Mouse (Mus musculus) ES-E14 (cell line): ENCODE measurements at regions not wholly inside any gene's neighbourhood (a gene's known extent, or its start where the extent isn't known, plus 50 kb on each side); places are given as distances from the start of the nearest gene placed in this dataset.

Experiments
- DNase-seq: peaks from one replicate; pipeline ENCODE4 v3.0.0-alpha.2; 2013; ENCODE audit warnings: low read depth, low spot score
- H3K27ac ChIP-seq: 2 replicates; pipeline ENCODE4 v1.5.1; 2012; ENCODE audit warnings: low read depth, mild to moderate bottlenecking, low read length, moderate library complexity, mixed read lengths; ENCODE audit not compliant: poor library complexity, insufficient read depth, severe bottlenecking
- H3K36me3 ChIP-seq: 2 replicates; pipeline ENCODE4 v1.6.1; 2012; ENCODE audit warnings: mild to moderate bottlenecking, low read length, moderate library complexity, mixed read lengths; ENCODE audit not compliant: control insufficient read depth, poor library complexity, insufficient read depth, severe bottlenecking
- H3K4me1 ChIP-seq, 2 experiments: fragments of 150-350 bp in 1 of 2; sonication (generic) in 1 of 2; 2 replicates each; pipeline ENCODE4 v1.6.1; 2012; ENCODE audit warnings: low read length in 2 of 2, mild to moderate bottlenecking in 1 of 2, mixed read lengths in 1 of 2; ENCODE audit not compliant: control insufficient read depth in 2 of 2, insufficient read depth in 2 of 2, poor library complexity in 1 of 2
- H3K4me3 ChIP-seq, 2 experiments: fragments of 150-350 bp in 1 of 2; sonication (generic) in 1 of 2; 2 replicates each; pipeline ENCODE4 v1.5.1; 2012; ENCODE audit warnings: low read length in 2 of 2, low read depth in 1 of 2, mild to moderate bottlenecking in 1 of 2, mixed read lengths in 1 of 2; ENCODE audit not compliant: insufficient read depth in 1 of 2, poor library complexity in 1 of 2, severe bottlenecking in 1 of 2
- H3K9ac ChIP-seq: 2 replicates; pipeline ENCODE4 v1.6.1; 2012; ENCODE audit warnings: low read depth, mild to moderate bottlenecking, low read length, mixed read lengths; ENCODE audit not compliant: poor library complexity, insufficient read depth, severe bottlenecking
- H3K9me3 ChIP-seq: fragments of 150-350 bp; sonication (generic); 2 replicates; pipeline ENCODE4 v1.6.1; 2012; ENCODE audit warnings: low read depth, mild to moderate bottlenecking, low read length; ENCODE audit not compliant: control insufficient read depth, insufficient read depth
- CHD2 ChIP-seq: IDR thresholded peaks from 2 replicates; pipeline ENCODE4 v1.6.1; 2014; ENCODE audit warnings: mild to moderate bottlenecking, low read depth, low read length, inconsistent platforms
- HCFC1 ChIP-seq: IDR thresholded peaks from 2 replicates; pipeline ENCODE4 v1.6.1; 2012; ENCODE audit warnings: low read length, inconsistent platforms, borderline replicate concordance; ENCODE audit not compliant: insufficient read depth
- MAFK ChIP-seq: IDR thresholded peaks from 2 replicates; pipeline ENCODE4 v1.6.1; 2014; ENCODE audit warnings: mild to moderate bottlenecking, low read depth, low read length, inconsistent platforms; ENCODE audit not compliant: insufficient read depth
- ZC3H11A ChIP-seq: IDR thresholded peaks from 2 replicates; pipeline ENCODE4 v1.6.1; 2012; ENCODE audit warnings: low read depth, mild to moderate bottlenecking, inconsistent platforms, low read length, borderline replicate concordance
- ZNF384 ChIP-seq: IDR thresholded peaks from 2 replicates; pipeline ENCODE4 v1.6.1; 2012; ENCODE audit warnings: low read depth, low read length, inconsistent platforms
- in situ Hi-C, 2 experiments: fragments of 600-800 bp; cut with MboI; formaldehyde crosslinking; loops; one replicate each; pipeline ENCODE4 v1.15.1; 2025; ENCODE audit warnings: low sequenced_read_pairs in 2 of 2, inconsistent platforms in 1 of 2; ENCODE audit not compliant: unreplicated experiment in 2 of 2

DNA sequence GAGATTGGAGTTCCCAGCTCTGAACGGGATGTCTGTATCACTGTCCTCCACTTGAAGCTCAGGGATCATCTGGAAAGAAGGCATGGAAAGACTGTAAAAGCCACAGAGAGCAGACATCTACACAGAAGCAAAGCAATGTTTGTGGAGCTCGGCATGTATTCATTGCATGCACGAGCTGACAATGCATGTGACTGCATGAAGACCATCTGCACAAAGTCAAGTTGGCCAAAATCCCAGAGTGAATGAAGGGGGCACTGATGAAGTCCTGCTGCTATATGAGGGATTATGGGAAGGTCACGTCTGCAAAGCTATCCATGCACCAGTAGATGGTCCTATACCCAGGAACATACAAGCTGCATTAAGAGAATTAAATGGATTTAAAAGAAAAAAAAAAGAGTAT lies 317.6 kb upstream of the Sox9 start:
- Histone ChIP-seq H3K4me3 (no peak overlapping the region), H3K4me1 (no peaks in the 10 kb centered on the region), H3K36me3 (no peaks in the 10 kb centered on the region), H3K27ac (no peak overlapping the region), H3K9me3 (no peaks in the 10 kb centered on the region), H3K9ac (no peak overlapping the region)
- TF ChIP-seq ZNF384: no peak
- no peak for TF ChIP-seq ZC3H11A
- TF ChIP-seq MAFK: no peak
- TF ChIP-seq CHD2: no peak
- no peak for TF ChIP-seq HCFC1
- DNase-seq: no peak
- in situ Hi-C loops: no loop called here

DNA sequence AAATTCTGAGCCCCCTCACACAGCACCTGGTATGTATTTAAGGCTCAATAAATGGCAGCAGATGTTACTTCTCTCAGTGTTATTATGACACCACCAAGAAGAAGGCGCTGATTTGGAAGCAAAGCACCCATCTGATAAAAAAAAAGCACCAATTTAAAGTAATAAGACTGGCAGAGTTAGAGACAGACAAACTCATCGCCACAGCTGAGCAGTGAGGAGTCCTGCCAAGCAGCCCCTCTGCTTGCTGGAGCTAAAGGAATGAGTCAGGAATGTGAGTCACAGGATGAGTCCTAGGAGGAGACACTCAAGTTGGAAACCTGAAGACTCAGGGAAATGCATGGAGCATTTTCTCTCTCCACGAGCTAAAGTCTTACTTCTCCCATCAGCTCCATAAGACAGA lies 311.7 kb upstream of the Sox9 start:
- Histone ChIP-seq H3K9ac (no peak overlapping the region), H3K9me3 (no peaks in the 10 kb centered on the region), H3K36me3 (no peaks in the 10 kb centered on the region), H3K4me3 (no peak overlapping the region), H3K27ac (no peak overlapping the region), H3K4me1 (no peaks in the 10 kb centered on the region)
- TF ChIP-seq CHD2: no peak
- TF ChIP-seq ZC3H11A: no peak
- no peak for TF ChIP-seq HCFC1
- no peak for TF ChIP-seq ZNF384
- TF ChIP-seq MAFK: no peak
- DNase-seq: no peak
- in situ Hi-C loops: no loop called here

DNA sequence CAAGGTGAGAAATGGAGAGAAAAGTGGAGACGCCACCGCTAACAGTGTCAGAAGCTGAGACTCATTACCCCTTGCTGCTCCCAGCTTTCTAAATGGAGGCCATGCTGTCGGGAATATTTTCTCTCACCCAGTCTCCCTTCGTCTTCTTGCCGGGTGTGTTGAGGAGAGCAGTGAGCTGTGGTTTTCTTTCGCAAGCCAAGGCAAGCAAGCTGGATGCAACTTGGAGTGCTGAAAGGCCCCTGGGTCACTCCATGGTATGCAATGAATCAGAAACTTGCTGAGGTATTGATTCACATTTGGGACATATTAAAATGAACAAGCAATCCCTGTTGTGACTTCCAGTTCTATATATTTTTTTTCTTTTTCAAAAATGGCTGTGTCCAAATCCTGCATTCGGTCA lies 308.8 kb upstream of the Sox9 start:
- no peaks in the 10 kb centered on the region for H3K9me3 ChIP-seq
- H3K27ac ChIP-seq: no peak overlapping the region
- H3K9ac ChIP-seq: no peak overlapping the region
- no peak for DNase-seq
- H3K36me3 ChIP-seq: no peaks in the 10 kb centered on the region
- H3K4me3 ChIP-seq: no peak overlapping the region
- in situ Hi-C loops: no loop called here
- TF ChIP-seq ZNF384: no peak
- no peak for TF ChIP-seq ZC3H11A
- no peak for TF ChIP-seq CHD2
- no peaks in the 10 kb centered on the region for H3K4me1 ChIP-seq

DNA sequence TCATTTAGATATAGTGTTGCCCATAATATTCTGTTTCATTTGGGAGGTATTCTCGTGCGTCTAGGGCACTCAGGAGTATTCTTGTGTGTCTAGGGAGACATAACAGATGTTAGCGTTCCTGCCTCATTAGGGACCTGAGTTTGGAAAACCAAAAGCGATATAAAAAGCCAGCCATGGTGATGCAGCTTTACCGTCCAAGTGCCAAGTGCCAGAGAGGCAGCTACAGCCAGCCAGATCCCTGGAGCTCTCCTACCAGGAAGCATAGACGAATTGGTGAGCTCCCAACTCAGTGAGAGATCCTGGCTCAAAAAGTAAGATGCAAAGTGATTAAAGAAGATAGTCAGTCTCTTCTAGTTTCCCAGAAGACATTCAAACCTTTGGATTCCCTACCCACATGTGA lies 308.3 kb upstream of the Sox9 start:
- Histone ChIP-seq H3K27ac (no peak overlapping the region), H3K4me1 (no peaks in the 10 kb centered on the region), H3K36me3 (no peaks in the 10 kb centered on the region), H3K9ac (no peak overlapping the region), H3K4me3 (no peak overlapping the region), H3K9me3 (no peaks in the 10 kb centered on the region)
- in situ Hi-C loops: no loop called here
- no peak for DNase-seq
- no peak for TF ChIP-seq HCFC1
- no peak for TF ChIP-seq ZC3H11A
- no peak for TF ChIP-seq MAFK
- no peak for TF ChIP-seq CHD2
- no peak for TF ChIP-seq ZNF384

DNA sequence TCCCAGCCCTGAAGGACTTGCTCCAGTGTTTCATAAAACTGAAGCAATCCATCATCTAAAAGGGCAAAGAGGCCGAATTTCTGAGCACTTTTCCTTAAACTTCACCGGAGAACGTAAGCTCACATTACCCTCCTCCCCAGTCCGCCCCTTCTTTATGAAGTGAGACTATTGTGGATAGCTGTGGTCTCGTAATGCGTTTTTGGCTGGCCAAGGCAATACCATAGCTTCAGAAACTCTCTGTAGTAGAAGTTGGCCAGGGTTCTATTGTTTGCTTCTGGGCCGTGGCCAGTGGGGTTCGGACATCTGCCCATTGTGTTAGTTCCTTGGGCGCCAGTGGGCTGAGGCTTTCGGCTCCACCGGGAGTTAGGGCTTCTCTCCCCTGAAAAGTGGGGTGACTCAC lies 301.7 kb upstream of the Sox9 start:
- in situ Hi-C loops: no loop called here
- no peak overlapping the region for H3K9ac ChIP-seq
- no peak for DNase-seq

More for the DNA sequence above, 301.7 kb upstream of the Sox9 start:
- TF ChIP-seq HCFC1: no peak
- no peak for TF ChIP-seq ZNF384
- no peak for TF ChIP-seq ZC3H11A
- TF ChIP-seq CHD2: no peak
- no peak for TF ChIP-seq MAFK
- H3K36me3 ChIP-seq: no peaks in the 10 kb centered on the region
- no peak overlapping the region for H3K27ac ChIP-seq
- H3K9me3 ChIP-seq: no peaks in the 10 kb centered on the region
- no peaks in the 10 kb centered on the region for H3K4me1 ChIP-seq
- H3K4me3 ChIP-seq: no peak overlapping the region
